Mouse (Mus musculus): ENCODE results near the gene Oxsm. TPM values are rescaled to one million over a fixed set of nuclear protein-coding genes. Genes with fewer than 3 reads are reported as not detected.

The Oxsm gene
- total RNA-seq (2022) = 10 to 100 TPM; 10.2 to 12.9 (median 12.1) TPM

GRCm38 (mm10) chr14:16249171-16249874 lies at the start of gene Oxsm, which contains the start of gene Ngly1:
Gene Oxsm (minus strand): TSS chr14:16249808.
Gene Ngly1 (plus strand): TSS chr14:16249280.
- DNase-seq (ENCODE audit: low spot score in 2 of 2) = peak; percentile 48 to 71

GRCm38 (mm10) chr14:16296816-16297468 lies 47.3 kb upstream of the Oxsm start:
- DNase-seq (ENCODE audit: low spot score in 2 of 2) = no peak

- DNase-seq (ENCODE audit: low spot score in 2 of 2) = no peak
These were observed 44.3 kb upstream of the Oxsm start for GRCm38 (mm10) chr14:16293921-16294320.

GRCm38 (mm10) chr14:16293015-16293414 lies 43.4 kb upstream of the Oxsm start:
- no peak for DNase-seq (ENCODE audit: low spot score in 2 of 2)

- DNase-seq (ENCODE audit: low spot score in 2 of 2) = no peak
These were observed 42.8 kb upstream of the Oxsm start for GRCm38 (mm10) chr14:16292371-16292770.

- DNase-seq (ENCODE audit: low spot score in 2 of 2) = no peak
These were observed 34.4 kb upstream of the Oxsm start for GRCm38 (mm10) chr14:16283966-16284365.

GRCm38 (mm10) chr14:16279196-16279595 lies 29.6 kb upstream of the Oxsm start:
- DNase-seq (ENCODE audit: low spot score in 2 of 2) = no peak

GRCm38 (mm10) chr14:16273677-16274076 lies 24.1 kb upstream of the Oxsm start:
- DNase-seq (ENCODE audit: low spot score in 2 of 2) = no peak

- DNase-seq (ENCODE audit: low spot score in 2 of 2) = no peak
These were observed 20.2 kb upstream of the Oxsm start for GRCm38 (mm10) chr14:16269776-16270175.

GRCm38 (mm10) chr14:16267028-16267427 lies 17.4 kb upstream of the Oxsm start:
- no peak for DNase-seq (ENCODE audit: low spot score in 2 of 2)

GRCm38 (mm10) chr14:16261869-16262268 lies 12.3 kb upstream of the Oxsm start:
- no peak for DNase-seq (ENCODE audit: low spot score in 2 of 2)

GRCm38 (mm10) chr14:16260541-16260940 lies 10.9 kb upstream of the Oxsm start:
- no peak for DNase-seq (ENCODE audit: low spot score in 2 of 2)

- DNase-seq (ENCODE audit: low spot score in 2 of 2) = no peak
These were observed 6.6 kb upstream of the Oxsm start for GRCm38 (mm10) chr14:16256209-16256608.

- DNase-seq (ENCODE audit: low spot score in 2 of 2) = no peak
These were observed 6.1 kb upstream of the Oxsm start for GRCm38 (mm10) chr14:16255745-16256144.

GRCm38 (mm10) chr14:16250099-16250498 lies 491 bp upstream of the Oxsm start:
- no peak for DNase-seq (ENCODE audit: low spot score in 2 of 2)

- DNase-seq (ENCODE audit: low spot score in 2 of 2) = no peak
These were observed 928 bp downstream of the Oxsm start for GRCm38 (mm10) chr14:16248603-16249157.

GRCm38 (mm10) chr14:16248135-16248534 lies 1.5 kb downstream of the Oxsm start:
- no peak for DNase-seq (ENCODE audit: low spot score in 2 of 2)

- DNase-seq (ENCODE audit: low spot score in 2 of 2) = no peak
These were observed 3.2 kb downstream of the Oxsm start for GRCm38 (mm10) chr14:16246340-16246912.

- DNase-seq (ENCODE audit: low spot score in 2 of 2) = no peak
These were observed 4.5 kb downstream of the Oxsm start for GRCm38 (mm10) chr14:16245127-16245526.

GRCm38 (mm10) chr14:16244370-16244769 lies 5.2 kb downstream of the Oxsm start:
- no peak for DNase-seq (ENCODE audit: low spot score in 2 of 2)

- no peak for DNase-seq (ENCODE audit: low spot score in 2 of 2)
These were observed 5.9 kb downstream of the Oxsm start for GRCm38 (mm10) chr14:16243603-16244209.

All from layer of hippocampus, adult 8-10 months (tissue).